Mouse (Mus musculus) midbrain, embryonic 14.5 days (tissue): Measurements from ENCODE around the gene Rpl18a. TPM values are rescaled to one million over a fixed set of nuclear protein-coding genes. Genes with fewer than 3 reads are reported as not detected.

Experiments used
- ATAC-seq: fragments of 200-750 bp; cut with Nextera tagmentation; 2 replicates; pipeline ENCODE4 v1.8.0; 2017; ENCODE audit warnings: moderate number of reproducible peaks, moderate library complexity; ENCODE audit not compliant: low FRiP score, low TSS enrichment
- DNase-seq: peaks from one replicate; pipeline ENCODE4 v3.0.0-alpha.2; 2015
- H3K27ac ChIP-seq: fragments of 300-500 bp; sonication (generic); replicated peaks from 2 replicates; pipeline ENCODE4 v1.5.1; 2014; ENCODE audit warnings: mild to moderate bottlenecking, low read depth, low read length, moderate library complexity
- H3K27me3 ChIP-seq: fragments of 300-500 bp; sonication (generic); 2 replicates; pipeline ENCODE4 v1.6.1; 2014; ENCODE audit warnings: low read length, control low read depth, mixed read lengths; ENCODE audit not compliant: control insufficient read depth, insufficient read depth
- H3K36me3 ChIP-seq: fragments of 300-500 bp; sonication (generic); 2 replicates; pipeline ENCODE4 v1.6.1; 2014; ENCODE audit warnings: low read length, control low read depth; ENCODE audit not compliant: control insufficient read depth, insufficient read depth
- H3K4me1 ChIP-seq: fragments of 300-500 bp; sonication (generic); 2 replicates; pipeline ENCODE4 v1.6.1; 2014; ENCODE audit warnings: mild to moderate bottlenecking, antibody characterized with exemption, low read length, control low read depth; ENCODE audit not compliant: control insufficient read depth, insufficient read depth
- H3K4me2 ChIP-seq: fragments of 300-500 bp; sonication (generic); 2 replicates; pipeline ENCODE4 v1.6.1; 2014; ENCODE audit warnings: mild to moderate bottlenecking, low read length, moderate library complexity
- H3K4me3 ChIP-seq: fragments of 300-500 bp; sonication (generic); replicated peaks from 2 replicates; pipeline ENCODE4 v1.5.1; 2014; ENCODE audit warnings: low read depth, low read length
- H3K9ac ChIP-seq: fragments of 300-500 bp; sonication (generic); replicated peaks from 2 replicates; pipeline ENCODE4 v1.6.1; 2014; ENCODE audit warnings: mild to moderate bottlenecking, low read length, moderate library complexity
- H3K9me3 ChIP-seq: fragments of 300-500 bp; sonication (generic); 2 replicates; pipeline ENCODE4 v1.6.1; 2016; ENCODE audit warnings: low read length, control low read depth, mixed read lengths; ENCODE audit not compliant: control insufficient read depth
- WGBS: fragments of 180-500 bp; shearing (Covaris S2); extraction: QIAGEN DNeasy Blood & Tissue Kit; methylation state at CpG from one replicate; pipeline ENCODE4 v1.1.7; 2014; 5-methylcytosine and 5-hydroxymethylcytosine counted together
- polyA plus RNA-seq: library from polyadenylated mRNA; unstranded; fragments of >200 nt; fragmentation: Nextera tagmentation; extraction: Ambion mirVana; gene quantifications from 2 replicates; pipeline ENCODE4 v1.2.1, GENCODE M21; 2014

Gene Rpl18a
- polyA plus RNA-seq, 1 experiment from 2014 or later = 2,701 TPM

GRCm38 (mm10) chr8:70863956-70864711 lies 33.1 kb downstream of the Rpl18a start:
- Histone ChIP-seq H3K9ac (peak overlapping the region; percentile 85), H3K9me3 (no peaks in the 10 kb centered on the region), H3K27me3 (no peaks in the 10 kb centered on the region), H3K36me3 (peaks cover 11% of the 10 kb centered on the region), H3K4me1 (peaks cover 44% of the 10 kb centered on the region), H3K4me2 (peak overlapping the region; percentile 98), H3K27ac (peak overlapping the region; percentile 98), H3K4me3 (peak overlapping the region; percentile 64)
- WGBS = 1% methylated on average over 46 of the region's 46 CpGs
- no peak for ATAC-seq
- peak; percentile 81 for DNase-seq

- H3K27me3 ChIP-seq = no peaks in the 10 kb centered on the region
- H3K4me3 ChIP-seq = peak within 1 kb of the TSS; percentile 64
- WGBS = under 1% methylated on average over 55 of the region's 55 CpGs
- no peaks in the 10 kb centered on the region for H3K9me3 ChIP-seq
- peaks cover 39% of the 10 kb centered on the region for H3K4me1 ChIP-seq
- DNase-seq (peak; percentile 71), ATAC-seq (0 out of 2 replicates have a peak, but pooled peaks have one; percentile 0)
- peaks cover 5% of the 10 kb centered on the region; the same call in 1 of the 2 replicates for H3K36me3 ChIP-seq
- H3K27ac ChIP-seq = peak within 1 kb of the TSS; percentile 98
- peak within 1 kb of the TSS; percentile 98 for H3K4me2 ChIP-seq
- peak within 1 kb of the TSS; percentile 85 for H3K9ac ChIP-seq
Observed at GRCm38 (mm10) chr8:70862824-70863641, 34.2 kb downstream of the Rpl18a start, which contains the start of gene Kcnn1. Gene Kcnn1 (minus strand): TSS chr8:70863258.

DNA sequence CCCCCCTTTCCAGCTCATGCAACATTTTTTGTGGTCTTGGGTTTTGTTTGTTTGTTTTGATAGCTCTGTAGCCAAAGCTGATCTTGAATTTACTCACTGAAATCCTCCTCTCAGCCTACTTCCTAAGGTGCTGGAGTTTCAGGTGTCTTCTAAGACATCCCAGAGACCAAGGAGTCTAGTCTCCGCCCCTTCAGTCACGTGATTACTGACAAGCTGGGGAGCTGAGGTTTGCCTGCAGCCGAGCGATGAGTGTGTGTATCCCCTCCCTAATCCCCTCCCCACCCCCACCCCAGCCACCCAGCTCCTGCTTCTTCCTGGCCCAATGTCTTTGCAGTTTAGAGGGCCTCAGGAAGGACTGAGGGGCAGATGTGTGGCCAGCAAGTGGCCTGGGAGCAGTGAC lies 39.7 kb downstream of the Rpl18a start:
- ATAC-seq (0 out of 2 replicates have a peak, but pooled peaks have one; percentile 19), DNase-seq (peak; percentile 65)
- Histone ChIP-seq H3K9me3 (no peaks in the 10 kb centered on the region), H3K27me3 (no peaks in the 10 kb centered on the region), H3K4me2 (no peak overlapping the region), H3K36me3 (peaks cover 9% of the 10 kb centered on the region; the same call in 1 of the 2 replicates), H3K27ac (peak overlapping the region; percentile 55; the same call in 1 of the 2 replicates), H3K9ac (0 out of 2 replicates have a peak overlapping the region, but pooled peaks have one; percentile 23), H3K4me1 (peaks cover 33% of the 10 kb centered on the region), H3K4me3 (no peak overlapping the region)
- WGBS = 7% methylated on average over 4 of the region's 4 CpGs

DNA sequence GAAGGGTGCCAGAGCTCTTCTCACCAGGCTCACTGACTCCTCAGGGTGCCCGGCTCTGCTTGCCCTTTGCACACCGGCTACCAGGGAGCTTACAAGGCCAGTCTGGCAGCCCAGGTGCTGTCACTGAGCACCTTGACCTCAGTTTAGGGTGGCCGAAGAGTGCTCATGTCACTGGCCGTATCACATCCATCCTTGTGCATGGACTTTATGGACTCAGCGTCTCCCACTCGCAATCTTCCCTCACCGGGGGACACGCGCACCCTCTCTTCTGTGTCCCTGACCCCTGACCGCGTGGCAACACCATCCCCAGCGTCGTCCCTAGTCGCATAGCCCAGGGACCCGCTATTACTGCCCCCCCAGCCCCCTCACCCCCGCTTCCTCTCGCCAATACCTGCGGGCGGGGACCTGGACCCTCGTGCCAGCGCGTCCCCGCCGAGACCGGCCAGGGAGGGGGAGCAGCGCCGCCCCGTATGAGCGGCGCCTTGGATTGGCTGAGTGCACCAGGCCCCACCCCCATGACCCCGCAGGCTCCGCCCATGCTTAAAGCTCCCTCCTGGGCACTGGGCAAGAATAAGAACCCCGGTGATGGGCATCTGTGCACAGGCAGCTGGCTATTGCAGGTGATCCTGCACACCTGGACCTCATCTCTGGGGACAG lies 40.5 kb downstream of the Rpl18a start:
- no peaks in the 10 kb centered on the region for H3K27me3 ChIP-seq
- 8% methylated on average over 33 of the region's 33 CpGs for WGBS
- peak overlapping the region; percentile 43 for H3K4me3 ChIP-seq
- H3K4me2 ChIP-seq = peak overlapping the region; percentile 79
- H3K9me3 ChIP-seq = no peaks in the 10 kb centered on the region
- ATAC-seq (peak; percentile 79), DNase-seq (peak; percentile 83)
- H3K9ac ChIP-seq = peak overlapping the region; percentile 59
- H3K4me1 ChIP-seq = peaks cover 25% of the 10 kb centered on the region
- no peak overlapping the region for H3K27ac ChIP-seq
- H3K36me3 ChIP-seq = peaks cover 9% of the 10 kb centered on the region; the same call in 1 of the 2 replicates

- no peak for DNase-seq
- WGBS = 72% methylated on average over 5 of the region's 5 CpGs
- peak overlapping the region; percentile 79 for H3K4me2 ChIP-seq
- H3K4me1 ChIP-seq = peaks cover 23% of the 10 kb centered on the region
- no peak for ATAC-seq
- H3K9ac ChIP-seq = no peak overlapping the region
- H3K27me3 ChIP-seq = no peaks in the 10 kb centered on the region
- H3K27ac ChIP-seq = no peak overlapping the region
- H3K36me3 ChIP-seq = peaks cover 9% of the 10 kb centered on the region; the same call in 1 of the 2 replicates
- no peak overlapping the region for H3K4me3 ChIP-seq
- H3K9me3 ChIP-seq = no peaks in the 10 kb centered on the region
Observed at GRCm38 (mm10) chr8:70856028-70856427, 41.2 kb downstream of the Rpl18a start.

DNA sequence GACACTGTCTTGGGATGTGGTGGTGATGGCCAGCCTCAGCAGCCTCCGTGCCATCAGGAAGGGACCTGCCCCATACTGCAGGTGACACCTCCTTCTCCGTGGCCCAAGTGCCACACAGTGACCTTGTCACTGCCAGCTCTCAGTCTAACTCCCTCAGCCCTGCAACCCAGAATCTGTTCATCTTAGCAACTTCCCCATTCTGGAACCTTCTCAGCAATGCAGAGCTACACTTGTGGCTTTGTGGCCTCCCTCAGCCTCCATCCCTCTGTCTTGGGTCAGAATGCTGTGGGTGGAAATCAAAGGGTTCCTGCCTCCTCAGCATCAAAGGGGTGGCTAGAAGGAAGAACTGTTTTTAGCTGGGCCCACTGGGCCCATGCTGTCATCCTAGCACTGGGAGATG lies 43.3 kb downstream of the Rpl18a start:
- no peak overlapping the region for H3K9ac ChIP-seq
- H3K4me2 ChIP-seq = no peak overlapping the region
- peaks cover 12% of the 10 kb centered on the region for H3K36me3 ChIP-seq
- H3K27me3 ChIP-seq = no peaks in the 10 kb centered on the region
- H3K27ac ChIP-seq = no peak overlapping the region
- no peaks in the 10 kb centered on the region for H3K9me3 ChIP-seq
- peaks cover 23% of the 10 kb centered on the region for H3K4me1 ChIP-seq
- no peak overlapping the region for H3K4me3 ChIP-seq
- ATAC-seq (no peak), DNase-seq (no peak)
- WGBS = 89% methylated on average over 2 of the region's 2 CpGs

GRCm38 (mm10) chr8:70852595-70853231 lies 44.5 kb downstream of the Rpl18a start:
- no peak overlapping the region for H3K27ac ChIP-seq
- ATAC-seq (no peak), DNase-seq (no peak)
- WGBS = 92% methylated on average over 41 of the region's 41 CpGs
- no peaks in the 10 kb centered on the region for H3K27me3 ChIP-seq
- H3K9me3 ChIP-seq = no peaks in the 10 kb centered on the region
- no peak overlapping the region for H3K4me2 ChIP-seq
- H3K4me1 ChIP-seq = peaks cover 13% of the 10 kb centered on the region
- H3K36me3 ChIP-seq = peaks cover 18% of the 10 kb centered on the region
- no peak overlapping the region for H3K4me3 ChIP-seq
- no peak overlapping the region for H3K9ac ChIP-seq

GRCm38 (mm10) chr8:70851837-70852236 lies 45.4 kb downstream of the Rpl18a start:
- Histone ChIP-seq H3K4me1 (peaks cover 7% of the 10 kb centered on the region), H3K4me2 (no peak overlapping the region), H3K36me3 (peaks cover 18% of the 10 kb centered on the region), H3K9ac (no peak overlapping the region), H3K4me3 (no peak overlapping the region), H3K27ac (no peak overlapping the region), H3K9me3 (no peaks in the 10 kb centered on the region), H3K27me3 (no peaks in the 10 kb centered on the region)
- no peak for DNase-seq
- 64% methylated on average over 6 of the region's 6 CpGs for WGBS
- no peak for ATAC-seq
